Mouse (Mus musculus) heart, postnatal 0 days (tissue): ENCODE data around the gene Tnfrsf8.

Experiments used
- CTCF ChIP-seq: IDR thresholded peaks from 2 replicates; pipeline ENCODE4 v1.5.1; 2016; ENCODE audit warnings: antibody characterized with exemption, control low read depth, low read depth
- EP300 ChIP-seq: IDR thresholded peaks from 2 replicates; pipeline ENCODE4 v1.6.1; 2016; ENCODE audit warnings: antibody characterized with exemption, low read depth

- TF ChIP-seq CTCF (no peak), EP300 (no peak)
Observed at GRCm38 (mm10) chr4:145256144-145256543, 58.8 kb downstream of the Tnfrsf8 start.
